Mouse (Mus musculus) E14TG2a.4 (cell line): Measurements from ENCODE around the gene Nectin4.

Experiments
- H3K27me3 ChIP-seq: 2 replicates; pipeline ENCODE4 v1.6.1; 2014; ENCODE audit warnings: low read length, control low read depth; ENCODE audit not compliant: insufficient read depth
- H3K36me3 ChIP-seq: 2 replicates; pipeline ENCODE4 v1.6.1; 2014; ENCODE audit warnings: low read length, control low read depth; ENCODE audit not compliant: insufficient read depth
- H3K4me1 ChIP-seq: replicated peaks from 2 replicates; pipeline ENCODE4 v1.6.1; 2014; ENCODE audit warnings: low read depth, low read length, control low read depth
- H3K4me3 ChIP-seq: replicated peaks from 2 replicates; pipeline ENCODE4 v1.5.1; 2014; ENCODE audit warnings: mild to moderate bottlenecking, low read length
- H3K9me3 ChIP-seq: 2 replicates; pipeline ENCODE4 v1.6.1; 2014; ENCODE audit warnings: low read length, control low read depth
- CTCF ChIP-seq: conservative IDR thresholded peaks from 2 replicates; pipeline ENCODE4 v1.5.1; 2014; ENCODE audit warnings: low read length
- NANOG ChIP-seq: IDR thresholded peaks from 2 replicates; pipeline ENCODE4 v1.6.1; 2014; ENCODE audit warnings: borderline replicate concordance, low read length, mixed read lengths
- POU5F1 ChIP-seq: IDR thresholded peaks from 2 replicates; pipeline ENCODE4 v1.6.1; 2014; ENCODE audit warnings: low read length, borderline replicate concordance

Gene Nectin4

GRCm38 (mm10) chr1:171349210-171349609 lies 20.7 kb upstream of the Nectin4 start:
- peaks cover 78% of the 10 kb centered on the region for H3K4me1 ChIP-seq
- peaks cover 53% of the 10 kb centered on the region for H3K36me3 ChIP-seq
- H3K4me3 ChIP-seq: 0 out of 2 replicates have a peak overlapping the region, but pooled peaks have one; percentile 8
- H3K9me3 ChIP-seq: no peaks in the 10 kb centered on the region
- no peak for TF ChIP-seq POU5F1
- TF ChIP-seq NANOG: no peak
- TF ChIP-seq CTCF: no peak
- H3K27me3 ChIP-seq: no peaks in the 10 kb centered on the region

DNA sequence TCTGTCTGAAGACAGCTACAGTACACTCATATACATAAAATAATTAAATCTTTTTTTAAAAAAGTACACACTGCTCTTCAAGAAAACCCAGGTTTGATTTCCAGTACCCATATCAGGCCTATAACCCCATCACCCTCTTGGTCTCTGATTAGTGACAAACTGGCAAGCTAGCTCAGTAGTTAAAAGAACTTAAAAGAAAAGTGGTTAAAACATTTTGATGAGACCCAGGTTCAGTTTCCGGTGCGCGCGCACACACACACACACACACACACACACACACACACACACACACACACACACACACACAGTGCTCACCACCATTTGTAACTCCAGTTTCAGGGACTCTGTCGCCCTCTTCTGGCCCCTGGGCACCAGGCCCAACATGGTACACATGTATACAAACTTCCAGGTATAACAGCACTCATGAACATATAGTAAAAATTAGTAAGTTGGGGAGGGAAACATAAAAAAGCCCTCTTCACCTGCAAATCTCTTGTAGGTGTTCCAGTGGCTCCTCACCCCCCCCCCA lies 14.0 kb upstream of the Nectin4 start:
- Histone ChIP-seq H3K9me3 (no peaks in the 10 kb centered on the region), H3K36me3 (peaks cover 70% of the 10 kb centered on the region), H3K27me3 (no peaks in the 10 kb centered on the region), H3K4me1 (peaks cover 61% of the 10 kb centered on the region), H3K4me3 (no peak overlapping the region)
- TF ChIP-seq CTCF (peak; percentile 37), NANOG (no peak), POU5F1 (no peak)

DNA sequence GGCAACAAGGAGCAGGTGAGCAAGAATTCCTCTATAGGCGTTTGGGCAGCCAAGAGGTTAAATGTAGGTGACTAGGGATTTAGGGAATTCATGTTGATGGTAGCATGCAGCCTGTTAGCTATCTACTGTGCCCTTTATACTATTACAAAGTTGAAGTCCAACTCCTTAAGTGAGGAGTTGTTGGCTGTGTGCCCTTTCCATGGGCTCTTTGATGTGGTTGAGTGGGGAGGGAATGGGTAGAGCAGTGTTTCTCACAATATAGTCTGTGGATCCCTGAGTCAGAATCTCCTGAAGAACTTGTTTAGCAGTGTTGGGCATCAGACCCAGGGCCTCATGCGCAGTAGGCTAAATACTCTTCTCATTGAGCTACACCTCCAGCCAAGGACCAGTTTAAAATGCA lies 13.1 kb upstream of the Nectin4 start:
- TF ChIP-seq POU5F1: no peak
- TF ChIP-seq CTCF: no peak
- TF ChIP-seq NANOG: no peak
- Histone ChIP-seq H3K4me1 (peaks cover 58% of the 10 kb centered on the region), H3K4me3 (no peak overlapping the region), H3K9me3 (no peaks in the 10 kb centered on the region), H3K27me3 (no peaks in the 10 kb centered on the region), H3K36me3 (peaks cover 67% of the 10 kb centered on the region)

- no peaks in the 10 kb centered on the region for H3K27me3 ChIP-seq
- TF ChIP-seq CTCF (peak; percentile 48), POU5F1 (no peak)
- H3K36me3 ChIP-seq: peaks cover 52% of the 10 kb centered on the region
- H3K4me3 ChIP-seq: no peak overlapping the region
- peaks cover 46% of the 10 kb centered on the region for H3K4me1 ChIP-seq
- H3K9me3 ChIP-seq: no peaks in the 10 kb centered on the region
Measured at GRCm38 (mm10) chr1:171358421-171358820, 11.5 kb upstream of the Nectin4 start.

GRCm38 (mm10) chr1:171360253-171360652 lies 9.6 kb upstream of the Nectin4 start:
- H3K36me3 ChIP-seq: peaks cover 41% of the 10 kb centered on the region
- H3K27me3 ChIP-seq: no peaks in the 10 kb centered on the region
- TF ChIP-seq POU5F1 (no peak), NANOG (no peak), CTCF (no peak)
- peaks cover 43% of the 10 kb centered on the region for H3K4me1 ChIP-seq
- peak overlapping the region; percentile 82 for H3K4me3 ChIP-seq
- no peaks in the 10 kb centered on the region for H3K9me3 ChIP-seq

- Histone ChIP-seq H3K4me3 (peak within 1 kb of the TSS; percentile 82), H3K27me3 (no peaks in the 10 kb centered on the region), H3K4me1 (peaks cover 44% of the 10 kb centered on the region), H3K36me3 (peaks cover 41% of the 10 kb centered on the region), H3K9me3 (no peaks in the 10 kb centered on the region)
- TF ChIP-seq POU5F1 (no peak), NANOG (no peak), CTCF (no peak)
Measured at GRCm38 (mm10) chr1:171360656-171361055, 9.2 kb upstream of the Nectin4 start, which contains the start of gene Klhdc9. TSS of gene Klhdc9 (minus strand) at chr1:171360798.

GRCm38 (mm10) chr1:171361106-171362103 lies 8.5 kb upstream of the Nectin4 start:
- peaks cover 49% of the 10 kb centered on the region for H3K4me1 ChIP-seq
- H3K4me3 ChIP-seq: peak overlapping the region; percentile 82
- H3K36me3 ChIP-seq: peaks cover 34% of the 10 kb centered on the region
- H3K9me3 ChIP-seq: no peaks in the 10 kb centered on the region
- TF ChIP-seq POU5F1 (no peak), CTCF (peak; percentile 77), NANOG (no peak)
- H3K27me3 ChIP-seq: no peaks in the 10 kb centered on the region

DNA sequence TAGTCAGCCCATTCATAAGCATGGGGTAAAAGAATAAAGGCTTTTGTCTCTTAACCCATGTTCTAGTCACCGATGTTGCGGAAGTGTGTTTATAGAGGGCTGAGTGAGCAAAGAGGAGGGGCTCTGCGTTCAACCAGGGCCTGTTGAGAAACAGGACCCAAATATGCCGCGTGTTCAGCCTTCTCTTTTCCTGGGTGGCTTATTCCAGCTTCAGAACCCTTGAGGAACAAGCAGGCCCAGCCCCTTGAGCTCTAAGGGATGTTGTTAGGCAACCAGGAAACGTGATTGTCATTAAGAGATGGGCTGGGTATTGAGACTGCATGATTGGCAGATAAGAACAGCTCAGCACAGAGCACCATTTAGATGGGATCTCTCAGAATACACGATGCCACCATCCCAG lies 4.0 kb upstream of the Nectin4 start:
- H3K4me1 ChIP-seq: peaks cover 57% of the 10 kb centered on the region
- TF ChIP-seq CTCF (no peak), NANOG (no peak), POU5F1 (no peak)
- H3K9me3 ChIP-seq: no peaks in the 10 kb centered on the region
- peaks cover 14% of the 10 kb centered on the region for H3K27me3 ChIP-seq
- H3K4me3 ChIP-seq: no peak overlapping the region
- no peaks in the 10 kb centered on the region for H3K36me3 ChIP-seq

DNA sequence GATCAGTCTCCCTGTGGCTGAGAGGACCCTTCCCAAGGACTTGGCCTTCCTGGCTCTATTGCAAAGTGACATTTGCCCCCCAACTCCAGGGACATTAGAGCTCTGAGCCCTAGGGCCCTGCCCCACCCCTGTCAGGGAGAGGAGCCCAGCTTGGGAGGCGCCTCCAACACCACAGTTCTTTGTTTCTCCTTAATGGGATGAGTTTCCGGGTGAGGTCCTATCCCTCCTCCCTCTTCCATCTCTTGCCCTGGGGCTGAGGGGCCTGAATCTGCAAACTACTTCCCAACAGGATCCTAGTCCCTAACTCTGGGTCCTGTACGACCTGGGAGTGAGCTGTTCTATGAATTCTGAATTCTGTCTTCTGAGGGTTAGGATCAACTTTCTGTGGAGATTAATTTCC lies 3.0 kb downstream of the Nectin4 start:
- H3K4me1 ChIP-seq: peaks cover 85% of the 10 kb centered on the region
- TF ChIP-seq NANOG (no peak), CTCF (no peak), POU5F1 (no peak)
- H3K9me3 ChIP-seq: no peaks in the 10 kb centered on the region
- H3K4me3 ChIP-seq: peak overlapping the region; percentile 20; the same call in 1 of the 2 replicates
- no peaks in the 10 kb centered on the region for H3K36me3 ChIP-seq
- H3K27me3 ChIP-seq: peaks cover 14% of the 10 kb centered on the region
